Mouse (Mus musculus) layer of hippocampus, adult 2 months (tissue): ENCODE measurements around the gene Osbpl3. TPM values are rescaled to one million over a fixed set of nuclear protein-coding genes. Genes with fewer than 3 reads are reported as not detected.

Source experiments
- DNase-seq, 2 experiments: peaks; one replicate each; pipeline ENCODE4 v3.0.0; 2022; ENCODE audit warnings: low spot score in 2 of 2
- H3K27ac ChIP-seq: fragments of 200-600 bp; 2 replicates; pipeline ENCODE4 v1.8.1; 2022
- H3K4me3 ChIP-seq: fragments of 200-600 bp; 2 replicates; pipeline ENCODE4 v1.8.1; 2022; ENCODE audit warnings: mild to moderate bottlenecking
- CTCF ChIP-seq: fragments of 200-600 bp; conservative IDR thresholded peaks from 2 replicates; pipeline ENCODE4 v1.8.1; 2022; ENCODE audit warnings: antibody characterized with exemption, mild to moderate bottlenecking, moderate library complexity
- long read RNA-seq, 2 experiments: library from polyadenylated mRNA; stranded (forward); transcript quantifications; one replicate each; pipeline ENCODE4 v2.0.0; 2021; ENCODE audit warnings: borderline mapping rate in 2 of 2
- total RNA-seq, 2 experiments: library from RNA; stranded (reverse); gene quantifications; 2 replicates each; pipeline ENCODE4 v1.2.3; 2021

The Osbpl3 gene
- 10 to 100 TPM; 15.7 to 16.1 TPM for total RNA-seq
- long read RNA-seq, experiment 1, partial matches to known transcripts, result 2 of 3 reads
- long read RNA-seq, experiment 1, other reads (novel, unspliced or antisense), result 1 of 3 reads
- long read RNA-seq, experiment 2, partial matches to known transcripts, result 0 of 2 reads
- long read RNA-seq, experiment 2, other reads (novel, unspliced or antisense), result 2 of 2 reads

- DNase-seq, result peak; percentile 70 to 85
- peak within 1 kb of the TSS; percentile 59 for H3K4me3 ChIP-seq
- TF ChIP-seq CTCF, result peak; percentile 80
- peak within 1 kb of the TSS; percentile 70 for H3K27ac ChIP-seq
Observed at GRCm38 (mm10) chr6:50455829-50456469, at the start of gene Osbpl3. Gene Osbpl3 (minus strand): TSS chr6:50456201.

GRCm38 (mm10) chr6:50505531-50505930 lies 49.5 kb upstream of the Osbpl3 start:
- no peak for TF ChIP-seq CTCF
- DNase-seq, result no peak
- H3K27ac ChIP-seq, result no peak overlapping the region
- H3K4me3 ChIP-seq, result no peak overlapping the region

GRCm38 (mm10) chr6:50504711-50505110 lies 48.7 kb upstream of the Osbpl3 start:
- no peak for DNase-seq
- H3K4me3 ChIP-seq, result no peak overlapping the region
- H3K27ac ChIP-seq, result no peak overlapping the region
- TF ChIP-seq CTCF, result no peak

GRCm38 (mm10) chr6:50503779-50504178 lies 47.8 kb upstream of the Osbpl3 start:
- Histone ChIP-seq H3K4me3 (no peak overlapping the region), H3K27ac (no peak overlapping the region)
- no peak for TF ChIP-seq CTCF
- DNase-seq, result no peak

- TF ChIP-seq CTCF, result no peak
- no peak for DNase-seq
- H3K27ac ChIP-seq, result no peak overlapping the region
- no peak overlapping the region for H3K4me3 ChIP-seq
Observed at GRCm38 (mm10) chr6:50503031-50503430, 47.0 kb upstream of the Osbpl3 start.

- H3K27ac ChIP-seq, result no peak overlapping the region
- H3K4me3 ChIP-seq, result no peak overlapping the region
- no peak for DNase-seq
- no peak for TF ChIP-seq CTCF
Observed at GRCm38 (mm10) chr6:50498346-50498745, 42.3 kb upstream of the Osbpl3 start.

GRCm38 (mm10) chr6:50490519-50490918 lies 34.5 kb upstream of the Osbpl3 start:
- H3K4me3 ChIP-seq, result no peak overlapping the region
- H3K27ac ChIP-seq, result no peak overlapping the region
- no peak for TF ChIP-seq CTCF
- DNase-seq, result no peak

GRCm38 (mm10) chr6:50489380-50489779 lies 33.4 kb upstream of the Osbpl3 start:
- DNase-seq, result no peak
- no peak overlapping the region for H3K4me3 ChIP-seq
- no peak overlapping the region for H3K27ac ChIP-seq
- no peak for TF ChIP-seq CTCF

- no peak overlapping the region for H3K4me3 ChIP-seq
- H3K27ac ChIP-seq, result no peak overlapping the region
- TF ChIP-seq CTCF, result no peak
- no peak for DNase-seq
Observed at GRCm38 (mm10) chr6:50486035-50486902, 30.3 kb upstream of the Osbpl3 start.

- no peak overlapping the region for H3K27ac ChIP-seq
- no peak for TF ChIP-seq CTCF
- peak in 1 of 2 experiments; percentile 24 for DNase-seq
- H3K4me3 ChIP-seq, result no peak overlapping the region
Observed at GRCm38 (mm10) chr6:50483426-50483825, 27.4 kb upstream of the Osbpl3 start.

GRCm38 (mm10) chr6:50481460-50481859 lies 25.5 kb upstream of the Osbpl3 start:
- no peak for DNase-seq
- Histone ChIP-seq H3K27ac (no peak overlapping the region), H3K4me3 (no peak overlapping the region)
- TF ChIP-seq CTCF, result no peak

- no peak for DNase-seq
- H3K27ac ChIP-seq, result no peak overlapping the region
- no peak for TF ChIP-seq CTCF
- H3K4me3 ChIP-seq, result no peak overlapping the region
Observed at GRCm38 (mm10) chr6:50466451-50466850, 10.4 kb upstream of the Osbpl3 start.
